Mouse (Mus musculus): ENCODE data around the gene Chrnb2. TPM values are rescaled to one million over a fixed set of nuclear protein-coding genes. Genes with fewer than 3 reads are reported as not detected.
A peak's percentile ranks its signal among the peaks of the same experiment; 100 is the strongest.
"Not testable (repeated sequence)": the region's sequence is repeated elsewhere in the genome, so short reads cannot be mapped to it uniquely, and the experiment has no call there.

Gene Chrnb2
- 2.0 and 2.1 TPM in 2 replicates for total RNA-seq (2017)

GRCm38 (mm10) chr3:89764119-89764724, at the start of gene Chrnb2:
Chrnb2 (minus strand) TSS chr3:89764632.
- ATAC-seq (ENCODE audit: extremely low read depth, insufficient number of reproducible peaks, low FRiP score, poor library complexity, severe bottlenecking): peak; percentile 51

GRCm38 (mm10) chr3:89814051-89814450, 49.6 kb upstream of the Chrnb2 start:
- no peak for ATAC-seq (ENCODE audit: extremely low read depth, insufficient number of reproducible peaks, low FRiP score, poor library complexity, severe bottlenecking)

- no peak for ATAC-seq (ENCODE audit: extremely low read depth, insufficient number of reproducible peaks, low FRiP score, poor library complexity, severe bottlenecking)
Measured at GRCm38 (mm10) chr3:89812166-89812565, 47.7 kb upstream of the Chrnb2 start.

- no peak for ATAC-seq (ENCODE audit: extremely low read depth, insufficient number of reproducible peaks, low FRiP score, poor library complexity, severe bottlenecking)
Measured at GRCm38 (mm10) chr3:89810841-89811240, 46.4 kb upstream of the Chrnb2 start.

GRCm38 (mm10) chr3:89808638-89809037, 44.2 kb upstream of the Chrnb2 start:
- no peak for ATAC-seq (ENCODE audit: extremely low read depth, insufficient number of reproducible peaks, low FRiP score, poor library complexity, severe bottlenecking)

GRCm38 (mm10) chr3:89807881-89808280, 43.4 kb upstream of the Chrnb2 start:
- ATAC-seq (ENCODE audit: extremely low read depth, insufficient number of reproducible peaks, low FRiP score, poor library complexity, severe bottlenecking): no peak

- no peak for ATAC-seq (ENCODE audit: extremely low read depth, insufficient number of reproducible peaks, low FRiP score, poor library complexity, severe bottlenecking)
Measured at GRCm38 (mm10) chr3:89807171-89807570, 42.7 kb upstream of the Chrnb2 start.

GRCm38 (mm10) chr3:89806751-89807150, 42.3 kb upstream of the Chrnb2 start:
- ATAC-seq (ENCODE audit: extremely low read depth, insufficient number of reproducible peaks, low FRiP score, poor library complexity, severe bottlenecking): no peak

GRCm38 (mm10) chr3:89805179-89805578, 40.7 kb upstream of the Chrnb2 start:
- ATAC-seq (ENCODE audit: extremely low read depth, insufficient number of reproducible peaks, low FRiP score, poor library complexity, severe bottlenecking): no peak

GRCm38 (mm10) chr3:89802876-89803275, 38.4 kb upstream of the Chrnb2 start:
- ATAC-seq (ENCODE audit: extremely low read depth, insufficient number of reproducible peaks, low FRiP score, poor library complexity, severe bottlenecking): no peak

GRCm38 (mm10) chr3:89801507-89801847, 37.0 kb upstream of the Chrnb2 start:
- peak; percentile 76 for ATAC-seq (ENCODE audit: extremely low read depth, insufficient number of reproducible peaks, low FRiP score, poor library complexity, severe bottlenecking)

- no peak for ATAC-seq (ENCODE audit: extremely low read depth, insufficient number of reproducible peaks, low FRiP score, poor library complexity, severe bottlenecking)
Measured at GRCm38 (mm10) chr3:89800774-89801506, 36.5 kb upstream of the Chrnb2 start.

- not testable (repeated sequence) for ATAC-seq (ENCODE audit: extremely low read depth, insufficient number of reproducible peaks, low FRiP score, poor library complexity, severe bottlenecking)
Measured at GRCm38 (mm10) chr3:89800078-89800477, 35.6 kb upstream of the Chrnb2 start.

GRCm38 (mm10) chr3:89799476-89799875, 35.0 kb upstream of the Chrnb2 start:
- ATAC-seq (ENCODE audit: extremely low read depth, insufficient number of reproducible peaks, low FRiP score, poor library complexity, severe bottlenecking): no peak

GRCm38 (mm10) chr3:89798518-89798917, 34.1 kb upstream of the Chrnb2 start:
- ATAC-seq (ENCODE audit: extremely low read depth, insufficient number of reproducible peaks, low FRiP score, poor library complexity, severe bottlenecking): no peak

GRCm38 (mm10) chr3:89796358-89796757, 31.9 kb upstream of the Chrnb2 start:
- ATAC-seq (ENCODE audit: extremely low read depth, insufficient number of reproducible peaks, low FRiP score, poor library complexity, severe bottlenecking): 0 out of 2 replicates have a peak, but pooled peaks have one; percentile 36

GRCm38 (mm10) chr3:89795746-89796145, 31.3 kb upstream of the Chrnb2 start:
- ATAC-seq (ENCODE audit: extremely low read depth, insufficient number of reproducible peaks, low FRiP score, poor library complexity, severe bottlenecking): no peak

- no peak for ATAC-seq (ENCODE audit: extremely low read depth, insufficient number of reproducible peaks, low FRiP score, poor library complexity, severe bottlenecking)
Measured at GRCm38 (mm10) chr3:89794616-89795015, 30.2 kb upstream of the Chrnb2 start.

GRCm38 (mm10) chr3:89788680-89789352, 24.4 kb upstream of the Chrnb2 start:
- no peak for ATAC-seq (ENCODE audit: extremely low read depth, insufficient number of reproducible peaks, low FRiP score, poor library complexity, severe bottlenecking)

- no peak for ATAC-seq (ENCODE audit: extremely low read depth, insufficient number of reproducible peaks, low FRiP score, poor library complexity, severe bottlenecking)
Measured at GRCm38 (mm10) chr3:89786275-89786674, 21.8 kb upstream of the Chrnb2 start.
